Mouse (Mus musculus) cerebellum, adult 2 months (tissue): ENCODE measurements around the gene Cdkl2.

ENCODE experiments used
- CTCF ChIP-seq: fragments of 200-500 bp; IDR thresholded peaks from 2 replicates; pipeline ENCODE4 v1.5.1; 2011; ENCODE audit warnings: low read depth, mild to moderate bottlenecking, control low read depth, low read length, moderate library complexity, borderline replicate concordance; ENCODE audit not compliant: insufficient read depth
- POLR2A ChIP-seq: fragments of 200-500 bp; IDR thresholded peaks from 2 replicates; pipeline ENCODE4 v1.6.1; 2011; ENCODE audit warnings: low read length, control low read depth, borderline replicate concordance; ENCODE audit not compliant: insufficient read depth

DNA sequence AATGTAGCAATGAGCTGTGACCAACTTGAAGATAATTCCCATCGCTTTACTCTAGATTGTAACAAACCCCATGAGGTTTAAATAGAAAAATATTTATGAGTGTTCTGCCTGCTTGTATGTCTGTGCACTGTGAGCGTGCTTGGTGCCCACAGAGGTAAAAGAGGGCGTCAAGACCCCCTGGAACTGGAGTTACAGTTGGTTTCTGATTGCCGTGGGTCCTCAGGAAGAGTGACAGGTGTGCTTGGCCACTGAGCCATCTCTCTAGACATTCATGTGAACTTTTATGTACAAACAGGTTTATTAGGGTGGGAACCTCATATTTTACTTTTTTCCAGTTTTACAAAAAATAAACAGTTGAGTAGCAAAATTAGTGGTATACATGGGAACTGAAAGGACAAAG is at the start of gene Cdkl2:
- TF ChIP-seq POLR2A: no peak
- TF ChIP-seq CTCF: no peak
